Mouse (Mus musculus) ES-Bruce4 (cell line): ENCODE measurements at regions not wholly inside any gene's neighbourhood (a gene's known extent, or its start where the extent isn't known, plus 50 kb on each side); places are given as distances from the start of the nearest gene placed in this dataset.

ENCODE experiments used
- CTCF ChIP-seq: IDR thresholded peaks from one replicate; pipeline ENCODE4 v1.8.1; 2011; ENCODE audit warnings: low read depth, low read length
- POLR2A ChIP-seq: IDR thresholded peaks from one replicate; pipeline ENCODE4 v1.8.1; 2011; ENCODE audit warnings: low read length; ENCODE audit not compliant: insufficient read depth

GRCm38 (mm10) chr4:29103414-29103813, 290.5 kb downstream of the Epha7 start:
- TF ChIP-seq POLR2A (no peak), CTCF (no peak)
